Mouse (Mus musculus) liver, embryonic 14.5 days (tissue): ENCODE results near the gene Gde1.

ENCODE experiments used
- CTCF ChIP-seq: IDR thresholded peaks from 2 replicates; pipeline ENCODE4 v1.5.1; 2016; ENCODE audit warnings: antibody characterized with exemption, low read depth, control low read depth
- EP300 ChIP-seq: IDR thresholded peaks from 2 replicates; pipeline ENCODE4 v1.6.1; 2016; ENCODE audit warnings: antibody characterized with exemption, low read depth

GRCm38 (mm10) chr7:118718066-118718465 is 12.5 kb upstream of the Gde1 start:
- TF ChIP-seq CTCF: no peak
- TF ChIP-seq EP300: no peak
